Mouse (Mus musculus): ENCODE data around the gene Pgghg. TPM values are rescaled to one million over a fixed set of nuclear protein-coding genes. Genes with fewer than 3 reads are reported as not detected.

The Pgghg gene
- total and polyA plus RNA-seq, 3 experiments, result 3.1 to 3.3 (median 3.2) TPM

DNA sequence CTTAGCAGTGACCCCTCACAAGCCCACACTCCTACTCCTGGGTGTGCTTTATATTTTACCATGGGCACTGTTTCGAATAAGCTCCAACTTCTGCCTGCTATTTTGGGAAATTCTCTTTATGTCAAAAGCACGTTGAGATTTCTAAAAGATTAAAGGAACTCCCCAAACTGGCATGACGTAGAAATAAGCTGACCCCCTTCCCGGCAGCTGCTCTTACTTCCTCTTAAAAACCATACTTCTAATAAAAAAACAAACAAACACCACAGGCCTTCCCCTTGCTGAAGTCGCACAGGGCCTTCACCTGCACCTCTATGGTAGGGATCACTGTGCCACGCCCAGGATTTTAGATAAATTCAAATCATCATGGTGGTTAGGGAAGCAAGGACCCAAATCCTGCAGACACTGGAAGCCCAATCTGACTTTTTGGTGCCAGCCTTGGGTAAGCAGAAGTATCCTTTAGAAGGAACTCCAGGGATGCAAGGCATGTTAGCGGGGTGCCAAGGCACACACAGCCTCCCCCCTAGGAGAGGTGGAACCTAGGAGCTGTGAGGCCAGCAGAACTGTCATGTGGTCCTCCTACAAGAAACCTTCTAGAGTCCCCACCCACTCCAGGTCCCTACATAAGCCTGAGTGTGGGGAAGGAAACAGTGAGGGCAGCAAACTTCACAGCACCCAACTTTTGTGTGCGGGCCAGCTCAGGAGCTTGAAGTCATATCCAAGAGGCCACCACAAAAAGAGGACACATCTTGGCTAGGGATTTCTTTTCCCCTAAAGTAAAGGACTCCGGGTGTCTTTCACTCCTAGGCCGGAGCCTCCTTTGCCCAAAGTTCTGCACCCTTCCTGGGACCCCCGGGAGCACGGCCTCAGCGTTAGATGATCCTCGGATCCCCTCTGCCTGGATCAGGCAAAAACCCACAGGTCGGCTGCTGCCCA lies 12.9 kb downstream of the Pgghg start:
- H3K27ac ChIP-seq (ENCODE audit: insufficient read depth, low read depth), result no peak overlapping the region
- H3K9ac ChIP-seq (ENCODE audit: insufficient read depth, low read depth), result no peak overlapping the region
- peaks cover 3 to 51% of the 10 kb centered on the region in 2 experiments for H3K4me1 ChIP-seq (ENCODE audit: control insufficient read depth in 1 of 2, insufficient read depth in 2 of 2)
- peaks cover 5% of the 10 kb centered on the region; the same call in 1 of the 2 replicates for H3K79me2 ChIP-seq (replicated peaks; ENCODE audit: control insufficient read depth, extremely low read depth, insufficient read depth, poor library complexity, severe bottlenecking)
- dilution Hi-C loops (cut with MboI; ENCODE audit: extremely low pct_ligation_motif_present, extremely low pct_unique_long_range_greater_than_20kb, low sequenced_read_pairs) (no loop called here), in situ Hi-C loops (cut with MboI; ENCODE audit: low pct_ligation_motif_present, low pct_unique_long_range_greater_than_20kb, low sequenced_read_pairs) (no loop called here)
- TF ChIP-seq ZMIZ1 (IDR thresholded peaks at IDR 0.05; ENCODE audit: low read depth, low read length) (no peak), GABPA (IDR thresholded peaks at IDR 0.05; ENCODE audit: insufficient replicate concordance, low read depth, low read length) (no peak), ETS1 (conservative IDR thresholded peaks at IDR 0.05; ENCODE audit: low read depth, low read length) (no peak), CHD2 (IDR thresholded peaks at IDR 0.05; ENCODE audit: low read length) (no peak), NELFE (IDR thresholded peaks at IDR 0.05; ENCODE audit: low read depth, low read length) (no peak), USF2 (conservative IDR thresholded peaks at IDR 0.05; ENCODE audit: low read depth, low read length) (no peak), POLR2AphosphoS2 (IDR thresholded peaks at IDR 0.05; ENCODE audit: low read depth, low read length) (no peak), JUND (conservative IDR thresholded peaks at IDR 0.05; ENCODE audit: low read depth, low read length) (no peak), ZKSCAN1 (IDR thresholded peaks at IDR 0.05; ENCODE audit: borderline replicate concordance, low read depth, low read length) (no peak), JUN (IDR thresholded peaks at IDR 0.05; ENCODE audit: insufficient read depth, low read depth, low read length) (no peak), MAZ (IDR thresholded peaks at IDR 0.05; ENCODE audit: low read depth, low read length) (no peak), TCF12 (IDR thresholded peaks at IDR 0.05; ENCODE audit: low read depth, low read length) (no peak)
- peak overlapping the region; percentile 48 for H3K4me2 ChIP-seq (ENCODE audit: insufficient read depth, low read depth, poor library complexity, severe bottlenecking)
- H3K9me3 ChIP-seq (replicated peaks; ENCODE audit: low read length), result no peaks in the 10 kb centered on the region
- H3K27me3 ChIP-seq (replicated peaks), result no peaks in the 10 kb centered on the region
- DNase-seq (ENCODE audit: extremely low read depth), result no peak
- peaks cover 8 to 47% of the 10 kb centered on the region in 2 experiments for H3K36me3 ChIP-seq (replicated peaks in 1 of 2; ENCODE audit: control insufficient read depth in 1 of 2, insufficient read depth in 1 of 2, low read length in 1 of 2)
- H3K4me3 ChIP-seq (replicated peaks in 1 of 3; ENCODE audit: low read depth in 2 of 3, low read length in 2 of 3, poor library complexity in 1 of 3), result peak overlapping the region; percentile 32 to 66 (median 46)

GRCm38 (mm10) chr7:140954733-140955071 lies 13.5 kb downstream of the Pgghg start:
- in situ Hi-C loops (cut with MboI; ENCODE audit: low pct_ligation_motif_present, low pct_unique_long_range_greater_than_20kb, low sequenced_read_pairs) (loop anchor here (5.0 kb wide), 2 partner anchors 58 to 98 kb away; partner anchors contain the start of gene Ifitm3), dilution Hi-C loops (cut with MboI; ENCODE audit: extremely low pct_ligation_motif_present, extremely low pct_unique_long_range_greater_than_20kb, low sequenced_read_pairs) (no loop called here)
- H3K9me3 ChIP-seq (replicated peaks; ENCODE audit: low read length), result no peaks in the 10 kb centered on the region
- H3K9ac ChIP-seq (ENCODE audit: insufficient read depth, low read depth), result peak overlapping the region; percentile 36; the same call in 1 of the 2 replicates
- no peaks in the 10 kb centered on the region for H3K27me3 ChIP-seq (replicated peaks)
- TF ChIP-seq ZNF384 (IDR thresholded peaks at IDR 0.05; ENCODE audit: low read depth, low read length), result no peak
- TF ChIP-seq JUND (conservative IDR thresholded peaks at IDR 0.05; ENCODE audit: low read depth, low read length), result no peak
- TF ChIP-seq USF2 (conservative IDR thresholded peaks at IDR 0.05; ENCODE audit: low read depth, low read length), result no peak
- peaks cover 4 to 41% of the 10 kb centered on the region in 2 experiments for H3K36me3 ChIP-seq (replicated peaks in 1 of 2; ENCODE audit: control insufficient read depth in 1 of 2, insufficient read depth in 1 of 2, low read length in 1 of 2)
- DNase-seq (ENCODE audit: extremely low read depth), result peak; percentile 46
- H3K79me2 ChIP-seq (replicated peaks; ENCODE audit: control insufficient read depth, extremely low read depth, insufficient read depth, poor library complexity, severe bottlenecking), result peaks cover 5% of the 10 kb centered on the region; the same call in 1 of the 2 replicates
- H3K4me3 ChIP-seq (replicated peaks in 1 of 3; ENCODE audit: low read depth in 2 of 3, low read length in 2 of 3, poor library complexity in 1 of 3), result peak overlapping the region; percentile 66 to 78 (median 69)
- peaks cover 3 to 51% of the 10 kb centered on the region in 2 experiments for H3K4me1 ChIP-seq (ENCODE audit: control insufficient read depth in 1 of 2, insufficient read depth in 2 of 2)
- no peak overlapping the region for H3K27ac ChIP-seq (ENCODE audit: insufficient read depth, low read depth)
- peak overlapping the region; percentile 48 for H3K4me2 ChIP-seq (ENCODE audit: insufficient read depth, low read depth, poor library complexity, severe bottlenecking)
